Mouse (Mus musculus) embryonic facial prominence, embryonic 11.5 days (tissue): ENCODE data around the gene Brd7. TPM values are rescaled to one million over a fixed set of nuclear protein-coding genes. Genes with fewer than 3 reads are reported as not detected.

Experiments used
- ATAC-seq: fragments of 200-750 bp; cut with Nextera tagmentation; replicated peaks from 2 replicates; pipeline ENCODE4 v1.8.0; 2017; ENCODE audit warnings: low read depth; ENCODE audit not compliant: insufficient number of reproducible peaks, low FRiP score, low TSS enrichment
- DNase-seq: peaks from one replicate; pipeline ENCODE4 v3.0.0-alpha.2; 2015; ENCODE audit warnings: low spot score
- H3K27ac ChIP-seq: fragments of 300-500 bp; sonication (generic); replicated peaks from 2 replicates; pipeline ENCODE4 v1.5.1; 2014; ENCODE audit warnings: mild to moderate bottlenecking, low read depth, low read length, control low read depth
- H3K27me3 ChIP-seq: fragments of 300-500 bp; sonication (generic); 2 replicates; pipeline ENCODE4 v1.6.1; 2014; ENCODE audit warnings: mild to moderate bottlenecking, low read length, moderate library complexity, mixed read lengths; ENCODE audit not compliant: control insufficient read depth, insufficient read depth
- H3K36me3 ChIP-seq: fragments of 300-500 bp; sonication (generic); replicated peaks from 2 replicates; pipeline ENCODE4 v1.6.1; 2014; ENCODE audit warnings: low read depth, mild to moderate bottlenecking, low read length, moderate library complexity, mixed read lengths; ENCODE audit not compliant: control insufficient read depth, insufficient read depth
- H3K4me1 ChIP-seq: fragments of 300-500 bp; sonication (generic); 2 replicates; pipeline ENCODE4 v1.6.1; 2014; ENCODE audit warnings: low read length, mixed read lengths; ENCODE audit not compliant: control insufficient read depth, insufficient read depth
- H3K4me2 ChIP-seq: fragments of 300-500 bp; sonication (generic); 2 replicates; pipeline ENCODE4 v1.6.1; 2014; ENCODE audit warnings: low read depth, mild to moderate bottlenecking, control low read depth, low read length, moderate library complexity
- H3K4me3 ChIP-seq: fragments of 300-500 bp; sonication (generic); 2 replicates; pipeline ENCODE4 v1.5.1; 2014; ENCODE audit warnings: low read depth, low read length, control low read depth
- H3K9ac ChIP-seq: fragments of 300-500 bp; sonication (generic); replicated peaks from 2 replicates; pipeline ENCODE4 v1.6.1; 2014; ENCODE audit warnings: mild to moderate bottlenecking, control low read depth, low read length
- H3K9me3 ChIP-seq: fragments of 300-500 bp; sonication (generic); replicated peaks from 2 replicates; pipeline ENCODE4 v1.6.1; 2016; ENCODE audit warnings: mild to moderate bottlenecking, low read length, inconsistent platforms, mixed read lengths; ENCODE audit not compliant: control insufficient read depth
- WGBS: fragments of 180-500 bp; shearing (Covaris S2); extraction: QIAGEN DNeasy Blood & Tissue Kit; methylation state at CpG from one replicate; pipeline ENCODE4 v1.1.7; 2014; 5-methylcytosine and 5-hydroxymethylcytosine counted together
- polyA plus RNA-seq: library from polyadenylated mRNA; unstranded; fragments of >200 nt; fragmentation: Nextera tagmentation; extraction: Ambion mirVana; gene quantifications from 2 replicates; pipeline ENCODE4 v1.2.1, GENCODE M21; 2014

Brd7 gene
- polyA plus RNA-seq, 1 experiment from 2014 or later = 90.7 TPM

- ATAC-seq = no peak
Measured at GRCm38 (mm10) chr8:88339887-88340695, 21.9 kb downstream of the Brd7 start.

GRCm38 (mm10) chr8:88339221-88339620 lies 22.8 kb downstream of the Brd7 start:
- 83% methylated on average over 3 of the region's 3 CpGs for WGBS
- H3K36me3 ChIP-seq = peaks cover 10% of the 10 kb centered on the region

More at GRCm38 (mm10) chr8:88339887-88340695, 21.9 kb downstream of the Brd7 start:
- no peaks in the 10 kb centered on the region for H3K27me3 ChIP-seq
- H3K27ac ChIP-seq = no peak overlapping the region
- 88% methylated on average over 2 of the region's 2 CpGs for WGBS
- H3K36me3 ChIP-seq = peaks cover 15% of the 10 kb centered on the region
- no peaks in the 10 kb centered on the region for H3K4me1 ChIP-seq
- H3K9me3 ChIP-seq = no peaks in the 10 kb centered on the region
- no peak overlapping the region for H3K4me2 ChIP-seq
- DNase-seq = no peak
- no peak overlapping the region for H3K9ac ChIP-seq
- H3K4me3 ChIP-seq = no peak overlapping the region

GRCm38 (mm10) chr8:88334975-88335374 lies 27.0 kb downstream of the Brd7 start:
- H3K4me2 ChIP-seq = no peak overlapping the region
- no peak overlapping the region for H3K9ac ChIP-seq
- H3K36me3 ChIP-seq = peaks cover 5% of the 10 kb centered on the region; the same call in 1 of the 2 replicates
- no peak overlapping the region for H3K27ac ChIP-seq
- DNase-seq (no peak), ATAC-seq (no peak)
- no peaks in the 10 kb centered on the region for H3K27me3 ChIP-seq
- WGBS = 86% methylated on average over 3 of the region's 3 CpGs
- H3K4me3 ChIP-seq = no peak overlapping the region
- H3K4me1 ChIP-seq = no peaks in the 10 kb centered on the region
- no peaks in the 10 kb centered on the region for H3K9me3 ChIP-seq

More at GRCm38 (mm10) chr8:88339221-88339620, 22.8 kb downstream of the Brd7 start:
- Histone ChIP-seq H3K4me1 (no peaks in the 10 kb centered on the region), H3K9me3 (no peaks in the 10 kb centered on the region), H3K4me2 (no peak overlapping the region), H3K27ac (no peak overlapping the region), H3K27me3 (no peaks in the 10 kb centered on the region), H3K4me3 (no peak overlapping the region), H3K9ac (no peak overlapping the region)
- ATAC-seq (no peak), DNase-seq (no peak)

- Histone ChIP-seq H3K27ac (no peak overlapping the region), H3K4me2 (no peak overlapping the region), H3K9ac (no peak overlapping the region), H3K4me3 (no peak overlapping the region), H3K4me1 (no peaks in the 10 kb centered on the region), H3K27me3 (no peaks in the 10 kb centered on the region), H3K9me3 (no peaks in the 10 kb centered on the region), H3K36me3 (peaks cover 2% of the 10 kb centered on the region; the same call in 1 of the 2 replicates)
- ATAC-seq = no peak
- WGBS = 88% methylated on average over 2 of the region's 2 CpGs
- no peak for DNase-seq
Measured at GRCm38 (mm10) chr8:88334384-88334783, 27.6 kb downstream of the Brd7 start.

- H3K4me3 ChIP-seq = no peak overlapping the region
- no peaks in the 10 kb centered on the region for H3K27me3 ChIP-seq
- no peak overlapping the region for H3K4me2 ChIP-seq
- H3K9me3 ChIP-seq = no peaks in the 10 kb centered on the region
- DNase-seq (no peak), ATAC-seq (no peak)
- H3K4me1 ChIP-seq = no peaks in the 10 kb centered on the region
- H3K36me3 ChIP-seq = peaks cover 5% of the 10 kb centered on the region
- H3K9ac ChIP-seq = no peak overlapping the region
- H3K27ac ChIP-seq = no peak overlapping the region
- 92% methylated on average over 3 of the region's 3 CpGs for WGBS
Measured at GRCm38 (mm10) chr8:88330816-88331215, 31.2 kb downstream of the Brd7 start.

- Histone ChIP-seq H3K9ac (no peak overlapping the region), H3K36me3 (peaks cover 5% of the 10 kb centered on the region), H3K27me3 (no peaks in the 10 kb centered on the region), H3K9me3 (no peaks in the 10 kb centered on the region), H3K4me3 (no peak overlapping the region), H3K27ac (no peak overlapping the region), H3K4me1 (no peaks in the 10 kb centered on the region), H3K4me2 (no peak overlapping the region)
- WGBS = 74% methylated on average over 6 of the region's 6 CpGs
- DNase-seq = no peak
- ATAC-seq = no peak
Measured at GRCm38 (mm10) chr8:88328689-88329088, 33.3 kb downstream of the Brd7 start.

GRCm38 (mm10) chr8:88326328-88326727 lies 35.7 kb downstream of the Brd7 start:
- Histone ChIP-seq H3K9me3 (no peaks in the 10 kb centered on the region), H3K27me3 (no peaks in the 10 kb centered on the region), H3K27ac (no peak overlapping the region), H3K36me3 (peaks cover 5% of the 10 kb centered on the region), H3K4me2 (no peak overlapping the region), H3K9ac (no peak overlapping the region), H3K4me3 (no peak overlapping the region), H3K4me1 (no peaks in the 10 kb centered on the region)
- ATAC-seq (no peak), DNase-seq (no peak)
- 94% methylated on average over 12 of the region's 12 CpGs for WGBS

GRCm38 (mm10) chr8:88325795-88326194 lies 36.2 kb downstream of the Brd7 start:
- Histone ChIP-seq H3K36me3 (peaks cover 5% of the 10 kb centered on the region), H3K4me2 (no peak overlapping the region), H3K27me3 (no peaks in the 10 kb centered on the region), H3K9ac (no peak overlapping the region), H3K27ac (no peak overlapping the region), H3K4me3 (no peak overlapping the region), H3K4me1 (no peaks in the 10 kb centered on the region), H3K9me3 (no peaks in the 10 kb centered on the region)
- WGBS = 95% methylated on average over 5 of the region's 5 CpGs
- ATAC-seq = no peak
- DNase-seq = no peak
